Mouse (Mus musculus) hindbrain, embryonic 15.5 days (tissue): ENCODE measurements at regions not wholly inside any gene's neighbourhood (a gene's known extent, or its start where the extent isn't known, plus 50 kb on each side); places are given as distances from the start of the nearest gene placed in this dataset.

Experiments
- ATAC-seq: fragments of 200-750 bp; cut with Nextera tagmentation; 2 replicates; pipeline ENCODE4 v1.8.0; 2017; ENCODE audit warnings: low read depth, moderate number of reproducible peaks, moderate TSS enrichment; ENCODE audit not compliant: low FRiP score
- H3K27ac ChIP-seq: fragments of 300-500 bp; sonication (generic); replicated peaks from 2 replicates; pipeline ENCODE4 v1.5.1; 2015; ENCODE audit warnings: mild to moderate bottlenecking, inconsistent platforms
- H3K27me3 ChIP-seq: fragments of 300-500 bp; sonication (generic); 2 replicates; pipeline ENCODE4 v1.6.1; 2015; ENCODE audit warnings: control low read depth, inconsistent platforms
- H3K36me3 ChIP-seq: fragments of 300-500 bp; sonication (generic); 2 replicates; pipeline ENCODE4 v1.6.1; 2015; ENCODE audit warnings: control low read depth, inconsistent platforms
- H3K4me1 ChIP-seq: fragments of 300-500 bp; sonication (generic); replicated peaks from 2 replicates; pipeline ENCODE4 v1.6.1; 2015; ENCODE audit warnings: control low read depth, inconsistent platforms
- H3K4me2 ChIP-seq: fragments of 300-500 bp; sonication (generic); 2 replicates; pipeline ENCODE4 v1.6.1; 2015; ENCODE audit warnings: moderate library complexity, mild to moderate bottlenecking, inconsistent platforms
- H3K4me3 ChIP-seq: fragments of 300-500 bp; sonication (generic); 2 replicates; pipeline ENCODE4 v1.5.1; 2015; ENCODE audit warnings: mild to moderate bottlenecking, inconsistent platforms
- H3K9ac ChIP-seq: fragments of 300-500 bp; sonication (generic); 2 replicates; pipeline ENCODE4 v1.6.1; 2015; ENCODE audit warnings: inconsistent platforms
- H3K9me3 ChIP-seq: fragments of 300-500 bp; sonication (generic); 2 replicates; pipeline ENCODE4 v1.6.1; 2016; ENCODE audit warnings: control low read depth, inconsistent platforms
- WGBS: fragments of 180-500 bp; shearing (Covaris S2); methylation state at CpG from one replicate; pipeline ENCODE4 v1.1.7; 2015; 5-methylcytosine and 5-hydroxymethylcytosine counted together

- Histone ChIP-seq H3K27ac (no peak overlapping the region), H3K4me2 (no peak overlapping the region), H3K4me3 (no peak overlapping the region), H3K4me1 (peaks cover 10% of the 10 kb centered on the region), H3K27me3 (no peaks in the 10 kb centered on the region), H3K9ac (no peak overlapping the region), H3K36me3 (no peaks in the 10 kb centered on the region), H3K9me3 (no peaks in the 10 kb centered on the region)
- no peak for ATAC-seq
Measured at GRCm38 (mm10) chr13:44222335-44222734, 437.8 kb downstream of the Cd83 start.

GRCm38 (mm10) chr13:44227706-44228459 lies 443.3 kb downstream of the Cd83 start:
- 42% methylated on average over 14 of the region's 14 CpGs for WGBS
- H3K9ac ChIP-seq = no peak overlapping the region
- peak overlapping the region; percentile 14 for H3K4me2 ChIP-seq
- H3K36me3 ChIP-seq = no peaks in the 10 kb centered on the region
- no peak overlapping the region for H3K27ac ChIP-seq
- ATAC-seq = 0 out of 2 replicates have a peak, but pooled peaks have one; percentile 10
- no peaks in the 10 kb centered on the region for H3K9me3 ChIP-seq
- H3K27me3 ChIP-seq = no peaks in the 10 kb centered on the region
- H3K4me1 ChIP-seq = peaks cover 32% of the 10 kb centered on the region
- H3K4me3 ChIP-seq = no peak overlapping the region

GRCm38 (mm10) chr13:44228540-44229135 lies 444.1 kb downstream of the Cd83 start:
- Histone ChIP-seq H3K9ac (no peak overlapping the region), H3K27ac (no peak overlapping the region), H3K27me3 (no peaks in the 10 kb centered on the region), H3K9me3 (no peaks in the 10 kb centered on the region), H3K36me3 (no peaks in the 10 kb centered on the region), H3K4me1 (peaks cover 32% of the 10 kb centered on the region), H3K4me2 (peak overlapping the region; percentile 14), H3K4me3 (no peak overlapping the region)
- 8% methylated on average over 16 of the region's 16 CpGs for WGBS
- no peak for ATAC-seq

GRCm38 (mm10) chr13:44229136-44229611 lies 444.6 kb downstream of the Cd83 start:
- H3K36me3 ChIP-seq = no peaks in the 10 kb centered on the region
- H3K27me3 ChIP-seq = no peaks in the 10 kb centered on the region
- ATAC-seq = no peak
- no peak overlapping the region for H3K4me3 ChIP-seq
- peak overlapping the region; percentile 14 for H3K4me2 ChIP-seq
- H3K9ac ChIP-seq = no peak overlapping the region
- H3K4me1 ChIP-seq = peaks cover 32% of the 10 kb centered on the region
- 8% methylated on average over 7 of the region's 7 CpGs for WGBS
- no peaks in the 10 kb centered on the region for H3K9me3 ChIP-seq
- no peak overlapping the region for H3K27ac ChIP-seq

- WGBS = 42% methylated on average over 4 of the region's 4 CpGs
- Histone ChIP-seq H3K27me3 (no peaks in the 10 kb centered on the region), H3K36me3 (no peaks in the 10 kb centered on the region), H3K4me3 (no peak overlapping the region), H3K4me2 (no peak overlapping the region), H3K27ac (no peak overlapping the region), H3K4me1 (peaks cover 32% of the 10 kb centered on the region), H3K9me3 (no peaks in the 10 kb centered on the region), H3K9ac (no peak overlapping the region)
- no peak for ATAC-seq
Measured at GRCm38 (mm10) chr13:44231403-44231802, 446.8 kb downstream of the Cd83 start.

GRCm38 (mm10) chr13:44231868-44232715 lies 447.5 kb downstream of the Cd83 start:
- Histone ChIP-seq H3K4me3 (no peak overlapping the region), H3K9me3 (no peaks in the 10 kb centered on the region), H3K4me1 (peaks cover 32% of the 10 kb centered on the region), H3K27ac (no peak overlapping the region), H3K4me2 (no peak overlapping the region), H3K9ac (no peak overlapping the region), H3K36me3 (no peaks in the 10 kb centered on the region), H3K27me3 (no peaks in the 10 kb centered on the region)
- WGBS = 22% methylated on average over 18 of the region's 18 CpGs
- ATAC-seq = peak; percentile 40

GRCm38 (mm10) chr13:44232716-44233051 lies 448.1 kb downstream of the Cd83 start:
- no peaks in the 10 kb centered on the region for H3K9me3 ChIP-seq
- H3K27ac ChIP-seq = no peak overlapping the region
- no peaks in the 10 kb centered on the region for H3K27me3 ChIP-seq
- H3K4me3 ChIP-seq = no peak overlapping the region
- no peak overlapping the region for H3K4me2 ChIP-seq
- 57% methylated on average over 6 of the region's 6 CpGs for WGBS
- H3K36me3 ChIP-seq = no peaks in the 10 kb centered on the region
- no peak; the same call in 1 of the 2 replicates for ATAC-seq
- H3K9ac ChIP-seq = no peak overlapping the region
- peaks cover 31% of the 10 kb centered on the region for H3K4me1 ChIP-seq

- no peak for ATAC-seq
- Histone ChIP-seq H3K4me3 (no peak overlapping the region), H3K36me3 (no peaks in the 10 kb centered on the region), H3K4me1 (peaks cover 21% of the 10 kb centered on the region), H3K27ac (no peak overlapping the region), H3K9me3 (no peaks in the 10 kb centered on the region), H3K4me2 (no peak overlapping the region), H3K9ac (no peak overlapping the region), H3K27me3 (no peaks in the 10 kb centered on the region)
- 92% methylated on average over 6 of the region's 6 CpGs for WGBS
Measured at GRCm38 (mm10) chr13:44234241-44234640, 449.7 kb downstream of the Cd83 start.

- Histone ChIP-seq H3K9ac (no peak overlapping the region), H3K27me3 (no peaks in the 10 kb centered on the region), H3K36me3 (no peaks in the 10 kb centered on the region), H3K4me3 (no peak overlapping the region), H3K27ac (no peak overlapping the region), H3K4me2 (no peak overlapping the region), H3K9me3 (no peaks in the 10 kb centered on the region), H3K4me1 (peaks cover 19% of the 10 kb centered on the region)
- ATAC-seq = no peak
- 85% methylated on average over 5 of the region's 5 CpGs for WGBS
Measured at GRCm38 (mm10) chr13:44235236-44235635, 450.7 kb downstream of the Cd83 start.

- ATAC-seq = no peak
- no peak overlapping the region for H3K9ac ChIP-seq
- no peak overlapping the region for H3K27ac ChIP-seq
- peaks cover 19% of the 10 kb centered on the region for H3K4me1 ChIP-seq
- H3K4me2 ChIP-seq = no peak overlapping the region
- no peak overlapping the region for H3K4me3 ChIP-seq
- no peaks in the 10 kb centered on the region for H3K9me3 ChIP-seq
- no peaks in the 10 kb centered on the region for H3K27me3 ChIP-seq
- WGBS = 86% methylated on average over 2 of the region's 2 CpGs
- H3K36me3 ChIP-seq = no peaks in the 10 kb centered on the region
Measured at GRCm38 (mm10) chr13:44235941-44236340, 451.4 kb downstream of the Cd83 start.

GRCm38 (mm10) chr13:44238308-44238707 lies 453.7 kb downstream of the Cd83 start:
- 26% methylated on average over 11 of the region's 11 CpGs for WGBS
- Histone ChIP-seq H3K27ac (no peak overlapping the region), H3K4me1 (peaks cover 6% of the 10 kb centered on the region; the same call in 1 of the 2 replicates), H3K9ac (no peak overlapping the region), H3K9me3 (no peaks in the 10 kb centered on the region), H3K27me3 (no peaks in the 10 kb centered on the region), H3K36me3 (no peaks in the 10 kb centered on the region), H3K4me3 (no peak overlapping the region), H3K4me2 (peak overlapping the region; percentile 11)
- peak; percentile 71 for ATAC-seq

- Histone ChIP-seq H3K27me3 (no peaks in the 10 kb centered on the region), H3K4me1 (peaks cover 5% of the 10 kb centered on the region; the same call in 1 of the 2 replicates), H3K4me3 (no peak overlapping the region), H3K9me3 (no peaks in the 10 kb centered on the region), H3K4me2 (no peak overlapping the region), H3K36me3 (no peaks in the 10 kb centered on the region), H3K27ac (no peak overlapping the region), H3K9ac (no peak overlapping the region)
- ATAC-seq = no peak
- WGBS = 96% methylated on average over 6 of the region's 6 CpGs
Measured at GRCm38 (mm10) chr13:44243211-44243610, 458.6 kb downstream of the Cd83 start.
